9 mouse cellular contexts compared by ENCODE assay signal in the genomic region with DNA sequence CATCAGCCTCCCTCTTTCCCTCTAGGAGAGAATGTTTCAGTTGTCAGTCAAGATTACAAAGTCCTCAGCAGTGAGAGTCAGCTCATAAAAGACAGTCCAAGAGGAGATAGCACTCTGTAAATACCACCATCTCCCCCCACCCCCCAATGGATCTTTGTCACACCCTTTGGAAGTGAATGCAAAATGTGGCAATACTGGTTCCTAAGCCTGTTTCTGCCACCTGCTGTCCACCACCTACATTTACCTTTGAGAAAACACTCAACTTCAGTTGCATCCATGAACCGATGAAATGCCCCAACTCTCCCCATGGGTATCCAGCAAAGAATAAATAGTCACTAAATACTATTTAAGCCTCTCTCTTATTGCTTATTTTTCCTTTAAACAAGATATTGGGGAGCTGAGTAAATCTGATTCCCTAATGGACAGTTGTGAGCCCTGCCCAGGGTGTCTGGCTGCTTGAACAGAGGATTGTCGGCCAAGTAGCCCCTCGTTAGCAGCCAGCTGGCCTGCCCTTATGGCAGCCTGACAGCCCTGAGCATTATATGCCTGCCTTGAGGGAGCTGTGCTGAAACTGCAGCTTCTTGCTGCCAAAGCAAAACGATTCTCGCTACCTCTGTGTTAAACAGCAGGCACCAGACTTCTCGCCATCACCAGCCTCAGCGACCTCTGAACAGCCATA.
DNase-seq lines count a peak whose midpoint lies in the region; ATAC-seq lines count a peak whose summit lies in the region.
"Had no signal": no experiment of that assay in that cellular context is flagged by ENCODE, and none has a peak within 500 bp of the region (broad histone marks: within the 10 kb centered on the region; RNA-seq: fewer than 3 reads in every experiment).

No protein-coding gene starts in this region.

- H3K4me2 ChIP-seq in intestine, embryonic 15.5 days (replicated peaks) = no peak overlapping the region
- H3K4me2 ChIP-seq in intestine, embryonic 16.5 days (ENCODE audit: low read depth, low read length) = no peak overlapping the region
- H3K4me2 ChIP-seq in forebrain, embryonic 13.5 days = peak overlapping the region; percentile 53
- H3K4me2 ChIP-seq in liver, embryonic 12.5 days = no peak overlapping the region

- H3K27me3 ChIP-seq in intestine, embryonic 15.5 days (replicated peaks) = no peaks in the 10 kb centered on the region
- no peaks in the 10 kb centered on the region for H3K27me3 ChIP-seq in intestine, embryonic 16.5 days (replicated peaks; ENCODE audit: control insufficient read depth, insufficient read depth, low read length)
- H3K27me3 ChIP-seq in forebrain, embryonic 13.5 days = no peaks in the 10 kb centered on the region
- H3K27me3 ChIP-seq in midbrain, embryonic 10.5 days (ENCODE audit: low read depth, poor library complexity, severe bottlenecking) = no peaks in the 10 kb centered on the region
- H3K27me3 ChIP-seq in liver, embryonic 12.5 days (replicated peaks) = no peaks in the 10 kb centered on the region

- H3K4me3 ChIP-seq in intestine, embryonic 15.5 days (replicated peaks) = no peak overlapping the region
- no peak overlapping the region for H3K4me3 ChIP-seq in intestine, embryonic 16.5 days (ENCODE audit: low read length)
- H3K4me3 ChIP-seq in brown adipose tissue, adult 24 weeks (ENCODE audit: insufficient read depth, low read depth, low read length) = peak overlapping the region; percentile 39; the same call in 1 of the 2 replicates
- H3K4me3 ChIP-seq in forebrain, embryonic 13.5 days = peak overlapping the region; percentile 28
- 0 out of 2 replicates have a peak overlapping the region, but pooled peaks have one; percentile 11 for H3K4me3 ChIP-seq in midbrain, embryonic 10.5 days
- H3K4me3 ChIP-seq in liver, embryonic 12.5 days = no peak overlapping the region
- H3K4me3 ChIP-seq: erythroblast, embryonic 14.5 days had no signal

- no peaks in the 10 kb centered on the region for H3K4me1 ChIP-seq in intestine, embryonic 15.5 days (replicated peaks)
- H3K4me1 ChIP-seq in intestine, embryonic 16.5 days (ENCODE audit: control insufficient read depth, insufficient read depth, low read length) = no peaks in the 10 kb centered on the region
- H3K4me1 ChIP-seq in brown adipose tissue, adult 24 weeks (ENCODE audit: control insufficient read depth, insufficient read depth, insufficient read length, low read length) = no peaks in the 10 kb centered on the region
- H3K4me1 ChIP-seq in forebrain, embryonic 13.5 days = peaks cover 13% of the 10 kb centered on the region
- H3K4me1 ChIP-seq in midbrain, embryonic 10.5 days = peaks cover 4% of the 10 kb centered on the region; the same call in 1 of the 2 replicates
- no peaks in the 10 kb centered on the region for H3K4me1 ChIP-seq in liver, embryonic 12.5 days

- H3K27ac ChIP-seq in intestine, embryonic 15.5 days = no peak overlapping the region
- H3K27ac ChIP-seq in intestine, embryonic 16.5 days (ENCODE audit: low read length) = no peak overlapping the region
- H3K27ac ChIP-seq in brown adipose tissue, adult 24 weeks (replicated peaks; ENCODE audit: low read depth, low read length) = no peak overlapping the region
- peak overlapping the region; percentile 60 for H3K27ac ChIP-seq in forebrain, embryonic 13.5 days
- no peak overlapping the region for H3K27ac ChIP-seq in midbrain, embryonic 10.5 days (replicated peaks)
- no peak overlapping the region for H3K27ac ChIP-seq in liver, embryonic 12.5 days

- no peak for DNase-seq in midbrain, embryonic 10.5 days (ENCODE audit: low spot score)
- DNase-seq in left cerebral cortex, adult 8-10 months (ENCODE audit: low spot score in 2 of 2) = no peak

- no peaks in the 10 kb centered on the region for H3K36me3 ChIP-seq in intestine, embryonic 15.5 days
- no peaks in the 10 kb centered on the region for H3K36me3 ChIP-seq in intestine, embryonic 16.5 days (ENCODE audit: control insufficient read depth, insufficient read depth, low read length)
- H3K36me3 ChIP-seq in forebrain, embryonic 13.5 days (ENCODE audit: poor library complexity, severe bottlenecking) = no peaks in the 10 kb centered on the region
- H3K36me3 ChIP-seq in midbrain, embryonic 10.5 days = no peaks in the 10 kb centered on the region
- H3K36me3 ChIP-seq in liver, embryonic 12.5 days = no peaks in the 10 kb centered on the region

- H3K9me3 ChIP-seq in intestine, embryonic 15.5 days = no peaks in the 10 kb centered on the region
- H3K9me3 ChIP-seq in intestine, embryonic 16.5 days (ENCODE audit: control insufficient read depth, low read length) = no peaks in the 10 kb centered on the region
- no peaks in the 10 kb centered on the region for H3K9me3 ChIP-seq in forebrain, embryonic 13.5 days (replicated peaks)
- no peaks in the 10 kb centered on the region for H3K9me3 ChIP-seq in midbrain, embryonic 10.5 days (replicated peaks)
- H3K9me3 ChIP-seq in liver, embryonic 12.5 days (replicated peaks) = no peaks in the 10 kb centered on the region

- H3K9ac ChIP-seq in intestine, embryonic 15.5 days = no peak overlapping the region
- no peak overlapping the region for H3K9ac ChIP-seq in intestine, embryonic 16.5 days (ENCODE audit: low read depth, low read length)
- peak overlapping the region; percentile 40 for H3K9ac ChIP-seq in forebrain, embryonic 13.5 days
- H3K9ac ChIP-seq in liver, embryonic 12.5 days = no peak overlapping the region

- WGBS in intestine, embryonic 15.5 days = 84% methylated on average over 7 of the region's 7 CpGs
- 81% methylated on average over 7 of the region's 7 CpGs for WGBS in intestine, embryonic 16.5 days
- 39% methylated on average over 7 of the region's 7 CpGs for WGBS in forebrain, embryonic 13.5 days
- WGBS in midbrain, embryonic 10.5 days = 83% methylated on average over 7 of the region's 7 CpGs
- 67% methylated on average over 7 of the region's 7 CpGs for WGBS in liver, embryonic 12.5 days (ENCODE audit: insufficient replicate concordance)

- ATAC-seq in intestine, embryonic 15.5 days = peak; percentile 15; the same call in 1 of the 2 replicates
- no peak for ATAC-seq in intestine, embryonic 16.5 days
- ATAC-seq in forebrain, embryonic 13.5 days = peak; percentile 79
- no peak for ATAC-seq in liver, embryonic 12.5 days
- no peak for ATAC-seq in CD4-positive, CD25-positive, alpha-beta regulatory T cell, adult 4 months

Comparison
In these comparisons a context has a peak if more than half of its experiments do, and no peak if none do; other contexts are left out.
1. ATAC-seq: peak in intestine, embryonic 15.5 days (single experiment) and forebrain, embryonic 13.5 days (single experiment); none in intestine, embryonic 16.5 days (single experiment), liver, embryonic 12.5 days (single experiment) and CD4-positive, CD25-positive, alpha-beta regulatory T cell, adult 4 months (single experiment).
2. H3K4me3 ChIP-seq: peak in brown adipose tissue, adult 24 weeks (single experiment), forebrain, embryonic 13.5 days (single experiment) and midbrain, embryonic 10.5 days (single experiment); none in intestine, embryonic 15.5 days (single experiment), intestine, embryonic 16.5 days (single experiment) and liver, embryonic 12.5 days (single experiment).